Mouse (Mus musculus) fat pad, adult 2 months (tissue): ENCODE measurements around the gene Plekhm1.
A peak's percentile ranks its signal among the peaks of the same experiment; 100 is the strongest.

Experiments
- DNase-seq: peaks from one replicate; pipeline ENCODE4 v3.0.0-alpha.2; 2011; ENCODE audit warnings: low read depth, low spot score; ENCODE audit errors: extremely low read depth

The Plekhm1 gene

DNA sequence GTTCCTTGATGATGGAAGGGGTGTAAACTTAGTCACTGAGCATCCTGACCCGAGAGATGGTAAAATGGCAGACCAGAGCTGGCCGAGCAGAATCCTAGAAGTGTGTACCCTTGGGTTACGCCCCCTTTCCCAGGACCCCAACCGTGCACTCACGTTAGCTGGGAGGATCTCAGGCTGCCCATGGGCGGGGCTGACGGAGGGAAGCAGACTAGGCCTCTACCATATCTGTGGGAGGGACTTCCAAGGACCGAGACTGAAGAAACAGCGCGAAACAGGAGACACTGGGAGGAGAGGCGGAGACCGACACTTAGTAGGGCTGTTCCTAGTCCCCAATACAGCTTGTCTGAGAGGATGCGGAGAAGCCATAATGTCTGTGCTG is 50.4 kb downstream of the Plekhm1 start:
- DNase-seq, result no peak

GRCm38 (mm10) chr11:103361396-103362053 is 51.0 kb downstream of the Plekhm1 start:
- peak; percentile 76 for DNase-seq

GRCm38 (mm10) chr11:103360661-103361081 is 51.8 kb downstream of the Plekhm1 start:
- no peak for DNase-seq

DNA sequence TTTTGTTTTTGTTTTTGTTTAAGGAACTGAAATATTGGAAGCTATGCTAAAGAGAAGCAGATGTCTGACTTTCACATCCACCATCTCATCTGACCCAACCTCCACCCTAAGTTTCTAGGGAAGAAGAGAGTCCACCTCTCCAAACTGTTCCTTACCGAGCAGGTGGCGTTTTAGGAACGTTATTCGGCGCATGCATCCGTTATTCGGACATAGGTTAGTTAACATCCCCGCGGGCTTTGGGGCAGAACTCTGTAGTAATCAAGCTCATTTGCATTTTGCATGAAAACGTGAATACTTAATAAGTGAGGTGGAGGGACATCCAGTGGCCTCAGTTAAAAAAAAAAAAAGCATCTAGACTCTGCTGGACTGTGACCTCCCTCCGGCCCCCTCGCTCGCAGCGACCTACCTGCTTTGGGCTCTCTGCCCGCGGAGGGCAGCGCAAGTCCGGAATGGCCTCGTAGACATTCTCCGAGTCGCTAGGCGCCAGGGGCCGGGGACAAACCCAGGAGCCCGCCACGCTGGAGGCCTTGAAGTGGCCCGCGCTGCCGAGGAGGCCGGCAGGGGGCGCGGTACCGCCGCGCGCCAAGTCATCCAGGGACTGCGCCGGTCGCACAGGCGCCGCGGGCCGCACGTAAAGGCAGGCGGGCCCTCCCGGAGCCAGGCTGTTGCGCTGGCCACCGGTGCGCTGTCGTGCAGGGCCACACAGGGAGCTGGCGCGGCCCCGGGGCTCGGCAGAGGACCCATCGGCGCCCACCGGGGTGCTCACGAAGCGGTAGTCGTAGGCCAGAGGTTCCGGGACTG is 52.4 kb downstream of the Plekhm1 start:
- DNase-seq, result no peak

- no peak for DNase-seq
These were observed 53.4 kb downstream of the Plekhm1 start for GRCm38 (mm10) chr11:103359122-103359521.

DNA sequence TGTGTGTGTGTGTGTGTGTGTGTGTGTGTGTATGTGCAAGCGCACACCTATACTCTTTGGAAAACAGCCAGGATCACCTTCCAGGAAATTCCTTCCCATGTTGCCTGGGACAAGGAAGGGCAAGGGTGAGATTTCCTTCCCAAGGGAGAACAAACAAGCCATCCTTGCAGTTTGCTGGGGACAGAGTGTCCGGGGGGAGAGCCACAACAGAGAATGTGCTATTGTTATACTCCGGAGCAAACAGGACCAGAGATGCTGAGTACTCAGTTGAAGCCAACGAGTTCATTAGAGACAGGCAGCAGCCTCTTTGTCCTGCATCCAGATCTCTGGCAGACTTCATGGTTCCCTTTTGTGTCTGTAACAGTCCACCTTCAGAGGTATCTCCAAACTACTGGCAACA is 54.2 kb downstream of the Plekhm1 start:
- DNase-seq, result no peak

DNA sequence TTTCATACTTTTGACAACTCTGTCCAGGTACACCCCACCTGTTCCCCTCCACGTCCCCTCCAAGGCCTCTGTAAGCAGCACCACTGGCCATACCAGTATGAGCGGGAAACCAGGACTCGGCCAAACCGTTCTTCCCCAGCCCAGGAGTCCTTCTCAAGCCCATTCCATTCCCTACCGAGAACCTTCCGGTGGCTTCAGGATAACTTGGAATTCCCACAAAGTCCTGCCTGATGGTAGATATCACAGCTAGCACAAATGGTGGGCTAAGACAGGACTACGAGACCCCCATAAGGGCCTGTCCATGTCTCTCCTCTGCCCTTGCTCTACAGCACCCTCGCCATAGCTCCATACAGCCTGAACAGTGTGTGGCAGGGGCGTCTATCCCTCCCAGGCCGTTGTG is 54.8 kb downstream of the Plekhm1 start:
- no peak for DNase-seq

DNA sequence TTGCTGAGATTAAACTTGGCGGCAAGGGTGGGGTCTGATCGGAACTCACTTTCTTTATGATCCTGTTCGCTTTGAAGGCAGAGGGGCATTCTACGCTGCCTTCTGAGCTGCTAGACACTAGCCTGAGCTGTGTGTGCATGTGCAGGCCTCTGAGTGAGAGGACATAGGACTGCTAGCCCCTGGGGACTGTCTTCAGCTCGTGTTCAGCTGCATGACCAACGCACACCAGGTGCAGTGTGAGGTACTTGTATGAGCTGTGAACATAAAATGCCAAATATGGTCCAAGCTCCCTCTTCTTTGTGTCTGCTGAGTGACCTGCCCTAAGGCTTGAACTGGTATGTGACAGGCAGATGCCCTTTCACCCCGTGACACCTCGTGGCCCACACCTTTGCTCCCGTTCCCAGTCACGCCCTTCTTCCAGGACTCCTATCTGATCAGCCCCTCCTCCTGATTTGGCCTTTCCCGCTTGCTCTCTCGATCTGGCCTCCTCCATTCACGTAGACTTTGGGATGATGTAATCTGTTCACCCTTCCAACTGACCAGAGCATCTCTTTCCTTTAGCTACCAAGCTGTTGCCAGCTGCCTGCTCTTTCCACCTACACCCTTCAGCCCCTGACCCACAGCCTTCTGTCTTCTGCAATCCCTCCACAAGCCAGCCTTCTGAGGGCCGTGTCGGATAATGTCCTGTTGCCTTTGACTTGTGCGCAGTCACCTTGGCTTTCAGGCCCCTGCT is 55.4 kb downstream of the Plekhm1 start:
- no peak for DNase-seq

DNA sequence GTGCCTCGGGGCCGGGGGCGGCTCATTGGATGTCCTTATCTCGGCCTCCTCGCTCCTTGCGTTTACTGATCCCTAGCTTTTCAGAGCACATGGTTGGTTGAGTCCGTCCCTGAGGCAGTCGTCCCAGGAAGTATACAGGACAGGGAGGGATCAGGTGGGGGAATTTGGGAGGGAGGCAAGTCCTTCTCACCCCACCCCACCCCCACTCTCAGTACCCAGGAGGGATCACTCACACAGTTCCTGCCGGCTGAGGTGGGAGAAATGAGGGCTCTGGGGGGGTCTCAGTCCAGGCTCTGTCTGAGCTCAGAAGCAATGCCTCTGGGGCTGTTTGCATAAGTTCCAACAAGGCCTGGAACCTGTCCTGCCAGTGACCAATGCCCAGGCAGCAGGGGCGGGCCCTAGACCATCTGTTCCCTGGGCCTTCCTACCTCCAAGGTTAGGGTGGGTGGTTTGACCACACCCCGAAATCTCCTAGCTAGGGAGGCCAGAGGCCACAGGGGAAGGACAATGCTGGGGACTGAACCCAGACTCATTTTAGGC is 56.4 kb downstream of the Plekhm1 start:
- DNase-seq, result no peak

DNA sequence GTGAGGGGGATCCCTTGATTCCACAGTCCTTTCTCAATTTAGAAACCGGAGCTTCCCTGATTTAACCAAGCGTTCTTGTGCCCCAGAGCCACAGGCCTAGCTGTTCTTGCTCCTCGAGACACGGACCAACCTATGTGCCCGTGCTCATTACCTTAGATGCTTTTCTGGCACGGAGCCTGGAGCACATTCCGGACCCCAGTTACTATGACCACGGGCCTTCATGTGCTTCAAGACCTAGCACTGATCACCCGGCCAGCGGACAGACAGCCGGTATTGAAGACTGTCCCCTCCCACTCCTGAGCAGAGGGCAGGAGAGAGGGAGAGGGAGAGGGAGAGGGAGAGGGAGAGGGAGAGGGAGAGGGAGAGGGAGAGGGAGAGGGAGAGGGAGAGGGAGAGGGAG is 57.2 kb downstream of the Plekhm1 start:
- no peak for DNase-seq

- DNase-seq, result no peak
These were observed 58.5 kb downstream of the Plekhm1 start for GRCm38 (mm10) chr11:103354033-103354432.

- no peak for DNase-seq
These were observed 60.2 kb downstream of the Plekhm1 start for GRCm38 (mm10) chr11:103352239-103352814.

- no peak for DNase-seq
These were observed 61.7 kb downstream of the Plekhm1 start for GRCm38 (mm10) chr11:103350711-103351315.

GRCm38 (mm10) chr11:103349699-103350098 is 62.8 kb downstream of the Plekhm1 start:
- DNase-seq, result no peak

DNA sequence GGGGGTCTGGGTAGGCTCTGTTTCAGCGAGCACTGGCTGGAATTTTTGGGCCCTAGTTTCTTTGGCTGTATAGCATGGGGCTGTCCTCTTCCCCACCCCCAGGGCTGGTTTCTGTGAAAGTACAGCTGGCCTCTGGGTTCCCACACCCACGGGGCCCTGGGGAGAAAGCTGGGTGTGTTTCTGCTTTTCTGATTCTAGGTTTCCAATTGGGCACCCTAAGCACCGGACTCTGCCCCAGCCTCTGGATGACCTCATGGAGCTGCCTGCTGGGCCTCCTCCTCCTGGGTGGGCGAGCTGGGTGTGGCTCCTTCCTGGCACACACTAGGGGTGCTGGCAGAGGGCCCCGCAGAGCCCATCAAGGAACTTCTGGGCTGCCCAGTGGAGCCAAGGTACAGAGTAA is 65.8 kb downstream of the Plekhm1 start:
- no peak for DNase-seq

DNA sequence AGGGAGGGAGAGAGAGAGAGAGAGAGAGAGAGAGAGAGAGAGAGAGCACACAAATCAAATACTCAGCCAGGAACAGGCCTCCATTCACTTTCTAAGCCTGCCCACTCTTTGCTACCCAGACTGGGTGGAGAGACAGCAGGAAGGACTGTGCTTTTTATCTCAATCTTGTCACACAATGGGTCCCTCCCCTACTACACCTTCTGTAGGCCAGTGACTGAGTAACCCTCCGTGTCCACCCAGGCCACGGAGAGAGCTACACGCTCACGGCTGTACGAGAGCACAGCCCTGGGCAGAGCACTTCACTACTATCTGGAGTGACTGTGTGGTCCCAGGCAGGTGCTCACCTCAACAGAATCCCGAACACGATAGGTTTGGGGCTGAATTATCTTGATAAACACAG is 66.3 kb downstream of the Plekhm1 start:
- DNase-seq, result no peak

DNA sequence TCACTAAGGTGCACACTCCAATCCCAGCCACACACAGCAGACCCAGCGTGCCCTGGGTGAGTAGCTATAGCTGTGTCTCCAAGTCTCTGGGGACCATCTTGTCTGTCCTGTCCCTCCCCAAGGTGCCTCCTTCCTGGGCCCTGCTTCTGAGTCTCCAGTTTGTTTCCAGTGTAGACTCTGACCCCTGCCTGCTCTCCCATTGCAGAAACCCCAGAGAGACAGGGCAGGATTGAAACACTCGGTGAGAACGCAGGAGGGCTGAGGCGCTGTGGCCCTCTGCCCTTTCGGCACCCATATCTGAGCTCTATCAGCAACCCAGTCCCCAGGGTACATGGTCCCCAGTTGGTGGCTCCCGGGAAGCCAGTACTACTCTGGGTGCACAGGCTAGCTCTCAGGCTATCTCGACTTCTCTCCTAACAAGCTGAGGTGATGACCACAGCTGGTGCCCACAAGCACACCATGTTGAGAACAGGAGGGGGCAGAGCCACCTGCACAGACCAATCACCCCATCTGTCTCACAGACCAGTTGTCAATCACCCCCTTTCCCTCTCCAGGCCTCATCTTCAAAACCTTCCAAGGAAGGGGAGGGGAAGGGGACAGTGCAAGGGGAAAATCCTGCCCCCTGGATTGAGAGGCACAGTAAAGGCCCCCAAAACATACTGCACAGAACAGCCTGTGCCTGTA is 66.9 kb downstream of the Plekhm1 start:
- DNase-seq, result no peak

GRCm38 (mm10) chr11:103344494-103345332 is 67.8 kb downstream of the Plekhm1 start:
- DNase-seq, result no peak

GRCm38 (mm10) chr11:103343881-103344280 is 68.6 kb downstream of the Plekhm1 start:
- DNase-seq, result no peak
